Mouse (Mus musculus): ENCODE data around the gene Msantd1. TPM values are rescaled to one million over a fixed set of nuclear protein-coding genes. Genes with fewer than 3 reads are reported as not detected.

Gene Msantd1
- total RNA-seq, 4 experiments from 2014 or later: 3.9 to 6.6 (median 4.1) TPM

- no peak for DNase-seq (ENCODE audit: low spot score in 2 of 2)
Measured at GRCm38 (mm10) chr5:34924519-34924918, 16.7 kb downstream of the Msantd1 start.

- DNase-seq (ENCODE audit: low spot score in 2 of 2): no peak
Measured at GRCm38 (mm10) chr5:34927648-34928047, 19.8 kb downstream of the Msantd1 start.

- DNase-seq (ENCODE audit: low spot score in 2 of 2): no peak
Measured at GRCm38 (mm10) chr5:34930151-34930975, 22.6 kb downstream of the Msantd1 start.

- no peak for DNase-seq (ENCODE audit: low spot score in 2 of 2)
Measured at GRCm38 (mm10) chr5:34931091-34931490, 23.3 kb downstream of the Msantd1 start.

- DNase-seq (ENCODE audit: low spot score in 2 of 2): no peak
Measured at GRCm38 (mm10) chr5:34931516-34932457, 24.0 kb downstream of the Msantd1 start.

GRCm38 (mm10) chr5:34932458-34932806 lies 24.6 kb downstream of the Msantd1 start:
- no peak for DNase-seq (ENCODE audit: low spot score in 2 of 2)

GRCm38 (mm10) chr5:34933461-34933860 lies 25.6 kb downstream of the Msantd1 start:
- DNase-seq (ENCODE audit: low spot score in 2 of 2): no peak

GRCm38 (mm10) chr5:34941710-34942470 lies 34.1 kb downstream of the Msantd1 start:
- no peak for DNase-seq (ENCODE audit: low spot score in 2 of 2)

GRCm38 (mm10) chr5:34943428-34943827 lies 35.6 kb downstream of the Msantd1 start:
- no peak for DNase-seq (ENCODE audit: low spot score in 2 of 2)

- peak in 1 of 2 experiments; percentile 44 for DNase-seq (ENCODE audit: low spot score in 2 of 2)
Measured at GRCm38 (mm10) chr5:34948861-34949760, 41.3 kb downstream of the Msantd1 start, which contains the start of gene Rgs12. TSS of gene Rgs12 (plus strand) at chr5:34949445.

GRCm38 (mm10) chr5:34949769-34950211 lies 42.0 kb downstream of the Msantd1 start:
- no peak for DNase-seq (ENCODE audit: low spot score in 2 of 2)

GRCm38 (mm10) chr5:34950486-34951160 lies 42.8 kb downstream of the Msantd1 start:
- no peak for DNase-seq (ENCODE audit: low spot score in 2 of 2)

- no peak for DNase-seq (ENCODE audit: low spot score in 2 of 2)
Measured at GRCm38 (mm10) chr5:34951161-34951834, 43.5 kb downstream of the Msantd1 start.

GRCm38 (mm10) chr5:34954508-34954907 lies 46.7 kb downstream of the Msantd1 start:
- no peak for DNase-seq (ENCODE audit: low spot score in 2 of 2)

GRCm38 (mm10) chr5:34955630-34956029 lies 47.8 kb downstream of the Msantd1 start:
- DNase-seq (ENCODE audit: low spot score in 2 of 2): no peak

- DNase-seq (ENCODE audit: low spot score in 2 of 2): no peak
Measured at GRCm38 (mm10) chr5:34956151-34956550, 48.3 kb downstream of the Msantd1 start.

- DNase-seq (ENCODE audit: low spot score in 2 of 2): peak in 1 of 2 experiments; percentile 39
Measured at GRCm38 (mm10) chr5:34957015-34957414, 49.2 kb downstream of the Msantd1 start.

GRCm38 (mm10) chr5:34960021-34960420 lies 52.2 kb downstream of the Msantd1 start:
- DNase-seq (ENCODE audit: low spot score in 2 of 2): no peak

- DNase-seq (ENCODE audit: low spot score in 2 of 2): no peak
Measured at GRCm38 (mm10) chr5:34965531-34965930, 57.7 kb downstream of the Msantd1 start.

All from left cerebral cortex, adult 8-10 months (tissue).